Mouse (Mus musculus) small intestine, adult 2 months (tissue): Measurements from ENCODE around the gene Trpv6.

Experiments used
- CTCF ChIP-seq: fragments of 200-500 bp; IDR thresholded peaks from 2 replicates; pipeline ENCODE4 v1.5.1; 2012; ENCODE audit warnings: low read depth, mild to moderate bottlenecking, control low read depth, inconsistent platforms, low read length, moderate library complexity, mixed read lengths; ENCODE audit not compliant: insufficient replicate concordance, insufficient read length; ENCODE audit errors: extremely low read depth
- POLR2A ChIP-seq: fragments of 200-500 bp; IDR thresholded peaks from 2 replicates; pipeline ENCODE4 v1.6.1; 2012; ENCODE audit warnings: low read depth, mild to moderate bottlenecking, control low read depth, inconsistent platforms, low read length, moderate library complexity

DNA sequence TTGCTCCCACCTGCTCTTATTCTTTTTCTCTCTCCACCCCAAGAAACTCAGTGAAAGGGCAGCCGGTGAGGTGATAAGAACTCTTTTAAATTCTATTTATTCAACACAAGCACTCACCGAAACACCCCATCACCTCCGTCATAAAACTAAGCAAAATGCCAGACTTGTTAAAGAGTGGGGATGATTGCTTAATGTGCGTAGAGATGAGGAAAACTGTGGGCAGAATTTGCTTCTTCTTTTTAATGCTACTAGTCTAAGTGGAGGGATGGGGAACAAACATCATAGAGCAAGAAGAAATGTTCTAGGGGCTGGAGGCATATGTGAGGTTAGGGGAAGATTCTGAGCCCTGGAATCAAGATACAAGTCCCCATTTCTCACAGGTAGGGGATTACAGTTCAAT is 6.6 kb upstream of the Trpv6 start:
- TF ChIP-seq POLR2A (no peak), CTCF (no peak)
